Mouse (Mus musculus) intestine, postnatal 0 days (tissue): ENCODE measurements at regions not wholly inside any gene's neighbourhood (a gene's known extent, or its start where the extent isn't known, plus 50 kb on each side); places are given as distances from the start of the nearest gene placed in this dataset.
A peak's percentile ranks its signal among the peaks of the same experiment; 100 is the strongest.

Source experiments
- ATAC-seq: fragments of 200-750 bp; cut with Nextera tagmentation; 2 replicates; pipeline ENCODE4 v1.8.0; 2017; ENCODE audit warnings: mild to moderate bottlenecking, moderate TSS enrichment, moderate library complexity
- H3K27ac ChIP-seq: fragments of 300-500 bp; sonication (generic); 2 replicates; pipeline ENCODE4 v1.5.1; 2014; ENCODE audit warnings: mild to moderate bottlenecking, low read depth, low read length, moderate library complexity
- H3K27me3 ChIP-seq: fragments of 300-500 bp; sonication (generic); replicated peaks from 2 replicates; pipeline ENCODE4 v1.6.1; 2014; ENCODE audit warnings: low read length, mixed read lengths; ENCODE audit not compliant: control insufficient read depth, insufficient read depth
- H3K36me3 ChIP-seq: fragments of 300-500 bp; sonication (generic); 2 replicates; pipeline ENCODE4 v1.6.1; 2014; ENCODE audit warnings: mild to moderate bottlenecking, moderate library complexity; ENCODE audit not compliant: control insufficient read depth, insufficient read depth
- H3K4me1 ChIP-seq: fragments of 300-500 bp; sonication (generic); replicated peaks from 2 replicates; pipeline ENCODE4 v1.6.1; 2014; ENCODE audit warnings: antibody characterized with exemption, low read length, mixed read lengths; ENCODE audit not compliant: control insufficient read depth, insufficient read depth
- H3K4me2 ChIP-seq: fragments of 300-500 bp; sonication (generic); replicated peaks from 2 replicates; pipeline ENCODE4 v1.6.1; 2014; ENCODE audit warnings: low read depth, mild to moderate bottlenecking, moderate library complexity
- H3K4me3 ChIP-seq: fragments of 300-500 bp; sonication (generic); 2 replicates; pipeline ENCODE4 v1.5.1; 2014; ENCODE audit warnings: low read depth, low read length
- H3K9ac ChIP-seq: fragments of 300-500 bp; sonication (generic); 2 replicates; pipeline ENCODE4 v1.6.1; 2014; ENCODE audit warnings: mild to moderate bottlenecking, low read depth, low read length
- H3K9me3 ChIP-seq: fragments of 300-500 bp; sonication (generic); 2 replicates; pipeline ENCODE4 v1.6.1; 2016; ENCODE audit warnings: mixed run types; ENCODE audit not compliant: control insufficient read depth
- CTCF ChIP-seq: sonication (generic); IDR thresholded peaks from 2 replicates; pipeline ENCODE4 v1.5.1; 2016; ENCODE audit warnings: low read depth, mild to moderate bottlenecking, control low read depth, antibody characterized with exemption, moderate library complexity
- WGBS: fragments of 180-500 bp; shearing (Covaris S2); extraction: QIAGEN DNeasy Blood & Tissue Kit; methylation state at CpG from one replicate; pipeline ENCODE4 v1.1.7; 2014; 5-methylcytosine and 5-hydroxymethylcytosine counted together

- Histone ChIP-seq H3K27me3 (no peaks in the 10 kb centered on the region), H3K9ac (no peak overlapping the region), H3K4me2 (no peak overlapping the region), H3K9me3 (no peaks in the 10 kb centered on the region), H3K4me3 (no peak overlapping the region), H3K36me3 (no peaks in the 10 kb centered on the region), H3K27ac (no peak overlapping the region), H3K4me1 (no peaks in the 10 kb centered on the region)
- TF ChIP-seq CTCF = no peak
- ATAC-seq = no peak
- 78% methylated on average over 3 of the region's 3 CpGs for WGBS
Observed at GRCm38 (mm10) chr1:52312076-52312633, 79.1 kb upstream of the Gls start.

DNA sequence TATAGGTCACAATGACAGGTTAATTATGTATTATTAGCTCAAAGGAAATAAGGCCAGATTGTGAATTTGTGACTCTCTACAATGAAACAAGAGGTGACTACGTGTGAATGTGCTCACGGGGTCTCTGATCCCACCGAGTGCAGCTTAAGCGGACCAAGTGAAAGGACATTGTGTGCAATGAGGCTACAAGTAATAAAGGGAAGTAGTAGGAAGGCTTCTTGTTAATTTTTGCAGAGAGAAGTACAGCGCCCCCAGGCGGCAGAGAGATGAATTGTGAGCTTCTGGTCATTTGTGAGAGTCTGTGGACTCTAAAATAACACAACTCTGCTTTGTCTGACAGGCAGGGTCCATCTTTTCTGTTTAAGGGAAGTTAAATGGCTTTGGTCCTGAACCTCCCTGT, 73.9 kb upstream of the Gls start:
- ATAC-seq = no peak
- no peak overlapping the region for H3K4me2 ChIP-seq

DNA sequence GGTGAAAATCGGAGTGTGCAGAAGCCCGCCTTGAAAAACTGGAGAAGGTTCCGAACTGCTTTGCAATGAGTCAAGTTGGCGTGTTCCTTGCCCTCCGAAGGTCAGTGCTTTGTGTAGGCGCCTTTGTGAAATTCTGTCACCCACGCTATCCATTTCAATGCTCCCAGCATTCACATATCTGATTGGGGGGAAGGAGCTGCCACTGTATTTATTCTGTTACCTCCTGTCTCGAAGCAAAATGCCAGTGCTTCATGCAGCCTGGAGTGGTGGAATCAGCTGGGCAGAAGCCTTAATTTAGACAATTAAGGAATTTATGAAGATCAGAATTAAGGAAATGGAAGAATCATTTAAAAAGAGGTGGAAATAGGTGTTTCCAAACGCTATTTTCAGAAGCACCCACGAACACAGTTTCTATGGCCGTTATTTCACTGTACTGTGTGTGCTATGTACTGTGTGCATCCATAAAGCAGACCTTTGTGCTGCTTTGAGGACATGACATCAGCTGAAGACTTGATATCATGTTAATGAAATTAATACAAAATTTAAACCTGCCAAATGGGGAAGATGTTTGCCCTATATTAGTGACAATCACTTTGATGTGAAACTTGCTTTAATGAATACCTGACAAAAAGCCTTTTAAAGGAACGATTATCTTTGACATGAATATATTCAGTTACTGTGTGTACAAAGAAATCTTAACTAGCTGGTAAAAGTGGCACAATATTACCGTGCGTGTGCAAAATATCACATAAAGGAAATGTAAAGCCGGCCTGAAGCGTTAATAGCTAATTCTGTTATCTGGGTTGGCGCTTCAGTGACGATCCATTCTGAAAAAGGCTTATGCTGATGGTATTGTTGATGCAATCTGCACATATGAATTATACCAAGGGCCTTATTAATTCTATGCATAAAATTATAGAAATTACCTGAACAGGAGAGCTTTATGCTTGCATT, 72.9 kb upstream of the Gls start:
- Histone ChIP-seq H3K9me3 (no peaks in the 10 kb centered on the region), H3K4me3 (no peak overlapping the region), H3K9ac (no peak overlapping the region), H3K27ac (no peak overlapping the region), H3K4me2 (no peak overlapping the region), H3K27me3 (no peaks in the 10 kb centered on the region), H3K36me3 (no peaks in the 10 kb centered on the region), H3K4me1 (no peaks in the 10 kb centered on the region)
- TF ChIP-seq CTCF = no peak
- no peak for ATAC-seq
- 88% methylated on average over 18 of the region's 18 CpGs for WGBS

More for the DNA sequence above, 73.9 kb upstream of the Gls start:
- peak; percentile 60 for TF ChIP-seq CTCF
- H3K27ac ChIP-seq = no peak overlapping the region
- WGBS = 62% methylated on average over 6 of the region's 6 CpGs
- no peaks in the 10 kb centered on the region for H3K9me3 ChIP-seq
- no peaks in the 10 kb centered on the region for H3K4me1 ChIP-seq
- H3K9ac ChIP-seq = no peak overlapping the region
- no peaks in the 10 kb centered on the region for H3K27me3 ChIP-seq
- H3K4me3 ChIP-seq = no peak overlapping the region
- no peaks in the 10 kb centered on the region for H3K36me3 ChIP-seq

GRCm38 (mm10) chr1:52302557-52302956, 69.5 kb upstream of the Gls start:
- Histone ChIP-seq H3K36me3 (no peaks in the 10 kb centered on the region), H3K4me3 (no peak overlapping the region), H3K9me3 (no peaks in the 10 kb centered on the region), H3K27me3 (no peaks in the 10 kb centered on the region), H3K9ac (no peak overlapping the region), H3K4me2 (no peak overlapping the region), H3K27ac (no peak overlapping the region), H3K4me1 (0 out of 2 replicates have a peak, but pooled peaks cover 6% of the 10 kb centered on the region)
- peak; percentile 85 for TF ChIP-seq CTCF
- peak; percentile 54; the same call in 1 of the 2 replicates for ATAC-seq
- 8% methylated on average over 6 of the region's 6 CpGs for WGBS

GRCm38 (mm10) chr1:52301266-52301665, 68.2 kb upstream of the Gls start:
- Histone ChIP-seq H3K36me3 (no peaks in the 10 kb centered on the region), H3K4me1 (0 out of 2 replicates have a peak, but pooled peaks cover 6% of the 10 kb centered on the region), H3K9me3 (no peaks in the 10 kb centered on the region), H3K4me2 (no peak overlapping the region), H3K4me3 (no peak overlapping the region), H3K9ac (no peak overlapping the region), H3K27me3 (no peaks in the 10 kb centered on the region), H3K27ac (no peak overlapping the region)
- TF ChIP-seq CTCF = peak; percentile 68
- no peak for ATAC-seq
- 71% methylated on average over 2 of the region's 2 CpGs for WGBS

GRCm38 (mm10) chr1:52299559-52299958, 66.5 kb upstream of the Gls start:
- 68% methylated on average over 7 of the region's 7 CpGs for WGBS
- Histone ChIP-seq H3K9ac (no peak overlapping the region), H3K36me3 (no peaks in the 10 kb centered on the region), H3K27me3 (no peaks in the 10 kb centered on the region), H3K4me3 (no peak overlapping the region), H3K9me3 (no peaks in the 10 kb centered on the region), H3K4me1 (0 out of 2 replicates have a peak, but pooled peaks cover 6% of the 10 kb centered on the region), H3K4me2 (no peak overlapping the region), H3K27ac (no peak overlapping the region)
- TF ChIP-seq CTCF = peak; percentile 66
- no peak for ATAC-seq
